Mouse (Mus musculus) adipocyte (in vitro differentiated cells): Measurements from ENCODE around the gene Tacc3.

Source experiments
- DNase-seq: peaks from one replicate; pipeline ENCODE4 v3.0.0-alpha.2; 2016; ENCODE audit warnings: low spot score

The Tacc3 gene

GRCm38 (mm10) chr5:33655251-33655840 is 2.6 kb upstream of the Tacc3 start:
- no peak for DNase-seq

- no peak for DNase-seq
Observed at GRCm38 (mm10) chr5:33656739-33657138, 1.2 kb upstream of the Tacc3 start.

GRCm38 (mm10) chr5:33657251-33657786 is 609 bp upstream of the Tacc3 start:
- DNase-seq, result no peak

GRCm38 (mm10) chr5:33658664-33659050 is 729 bp downstream of the Tacc3 start:
- DNase-seq, result no peak

GRCm38 (mm10) chr5:33668223-33668622 is 10.3 kb downstream of the Tacc3 start:
- DNase-seq, result peak; percentile 58

GRCm38 (mm10) chr5:33671659-33672058 is 13.7 kb downstream of the Tacc3 start:
- no peak for DNase-seq

GRCm38 (mm10) chr5:33674439-33674838 is 16.5 kb downstream of the Tacc3 start:
- peak; percentile 40 for DNase-seq

- peak; percentile 50 for DNase-seq
Observed at GRCm38 (mm10) chr5:33675964-33676363, 18.0 kb downstream of the Tacc3 start.

GRCm38 (mm10) chr5:33678244-33678643 is 20.3 kb downstream of the Tacc3 start:
- no peak for DNase-seq

- DNase-seq, result no peak
Observed at GRCm38 (mm10) chr5:33681044-33681443, 23.1 kb downstream of the Tacc3 start.

GRCm38 (mm10) chr5:33681611-33682388 is 23.9 kb downstream of the Tacc3 start:
- DNase-seq, result no peak

GRCm38 (mm10) chr5:33682963-33683362 is 25.0 kb downstream of the Tacc3 start:
- no peak for DNase-seq

- DNase-seq, result peak; percentile 68
Observed at GRCm38 (mm10) chr5:33683897-33684652, 26.1 kb downstream of the Tacc3 start.

GRCm38 (mm10) chr5:33684932-33685331 is 27.0 kb downstream of the Tacc3 start:
- DNase-seq, result peak; percentile 77

- DNase-seq, result no peak
Observed at GRCm38 (mm10) chr5:33687142-33687541, 29.2 kb downstream of the Tacc3 start.

- no peak for DNase-seq
Observed at GRCm38 (mm10) chr5:33688278-33689220, 30.6 kb downstream of the Tacc3 start.

- no peak for DNase-seq
Observed at GRCm38 (mm10) chr5:33689221-33689844, 31.4 kb downstream of the Tacc3 start.

- no peak for DNase-seq
Observed at GRCm38 (mm10) chr5:33689852-33690645, 32.1 kb downstream of the Tacc3 start.

GRCm38 (mm10) chr5:33692393-33692792 is 34.5 kb downstream of the Tacc3 start:
- DNase-seq, result no peak

GRCm38 (mm10) chr5:33694461-33694847 is 36.5 kb downstream of the Tacc3 start:
- no peak for DNase-seq
